Mouse (Mus musculus) gastrocnemius, postnatal 36 days (tissue): ENCODE data around the gene Tmem72. TPM values are rescaled to one million over a fixed set of nuclear protein-coding genes. Genes with fewer than 3 reads are reported as not detected.

Experiments
- microRNA-seq, 2 experiments: library from miRNA; unstranded; fragments of <30 nt; microRNA quantifications; one replicate each; pipeline ENCODE4 v1.2.0; 2021
- total RNA-seq, 2 experiments: library from RNA; stranded (reverse); gene quantifications; 2 replicates each; pipeline ENCODE4 v1.2.3; 2021

The Tmem72 gene
- total RNA-seq, 2 experiments from 2014 or later: 0.02 to 0.03 TPM

Small RNAs within 50 kb of the gene (microRNA-seq; reads per million reads assigned to microRNA genes)
- gene Mir7043: 0 to 0.72 reads per million in 2 experiments

Other genes with a start within 250 kb of the Tmem72 start
- not detected for gene Olfr211, start 227.8 kb downstream of the Tmem72 start, total RNA-seq
- not detected for gene Olfr212, start 210.4 kb downstream of the Tmem72 start, total RNA-seq
- gene Olfr213, start 178.5 kb downstream of the Tmem72 start, total RNA-seq: not detected
- 1 to 10 TPM in 1 of 2 experiments, under 1 TPM in 1; 0.79 to 1.3 TPM for gene Gm5580, start 165.8 kb downstream of the Tmem72 start, total RNA-seq
- not detected for gene Olfr214, start 162.7 kb downstream of the Tmem72 start, total RNA-seq
- not detected for gene Olfr215, start 132.7 kb downstream of the Tmem72 start, total RNA-seq
- 1 to 10 TPM; 6.2 to 7.1 TPM for gene Zfp422, start 87.9 kb downstream of the Tmem72 start, total RNA-seq
- gene Depp1, start 66.3 kb downstream of the Tmem72 start, total RNA-seq: 10 to 100 TPM; 10.2 to 13.3 TPM
- gene Rassf4, start 43.0 kb downstream of the Tmem72 start, total RNA-seq: 1 to 10 TPM; 1.6 to 2.0 TPM